Mouse (Mus musculus): ENCODE results near the gene Pld6. TPM values are rescaled to one million over a fixed set of nuclear protein-coding genes. Genes with fewer than 3 reads are reported as not detected.
A peak's percentile ranks its signal among the peaks of the same experiment; 100 is the strongest.

Pld6 gene
- total and polyA plus RNA-seq, 2 experiments from 2014 or later = 10.9 to 24.6 TPM

DNA sequence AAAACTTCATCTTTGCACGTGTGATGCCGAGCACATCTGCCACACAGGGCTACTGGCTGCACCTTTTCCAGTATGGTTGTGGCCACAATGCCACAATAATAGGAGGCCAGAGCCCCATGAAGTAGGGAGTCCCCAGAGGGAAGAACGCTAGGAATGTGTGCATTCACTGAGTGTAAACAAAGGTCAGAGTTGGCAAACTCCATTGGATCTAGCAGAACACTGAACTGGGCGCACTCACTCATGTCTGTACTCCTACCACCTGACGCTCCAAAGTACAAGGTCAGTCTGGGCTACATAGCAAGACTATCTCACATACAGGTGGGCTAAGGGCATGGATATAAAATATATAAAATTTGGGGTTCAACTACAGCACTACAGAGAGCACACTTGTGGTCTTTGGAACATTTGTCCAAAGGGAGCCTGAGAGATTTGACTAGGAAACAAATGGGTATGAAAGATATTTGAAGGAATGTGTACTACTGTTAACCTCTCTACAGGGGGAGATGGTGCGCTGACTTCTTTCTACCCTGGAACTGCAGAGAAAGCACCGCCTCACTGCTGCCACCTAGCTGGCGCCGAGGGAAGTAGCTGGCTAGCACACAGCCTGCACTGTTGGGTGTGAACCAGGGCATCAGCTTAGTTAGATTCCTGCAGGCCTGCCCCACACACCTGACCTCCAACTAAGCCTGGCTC is 9.1 kb downstream of the Pld6 start:
- TF ChIP-seq CTCF (IDR thresholded peaks at IDR 0.05; ENCODE audit: low read depth) = peak; percentile 95
- WGBS = 59% methylated on average over 9 of the region's 9 CpGs
- Histone ChIP-seq H3K4me2 (ENCODE audit: low read depth, low read length) (no peak overlapping the region), H3K9ac (replicated peaks; ENCODE audit: low read length) (no peak overlapping the region), H3K27ac (no peak overlapping the region), H3K4me1 (ENCODE audit: insufficient read depth, low read length) (no peaks in the 10 kb centered on the region), H3K9me3 (ENCODE audit: low read length) (no peaks in the 10 kb centered on the region), H3K4me3 (ENCODE audit: low read length) (no peak overlapping the region), H3K27me3 (ENCODE audit: insufficient read depth, low read length) (no peaks in the 10 kb centered on the region), H3K36me3 (ENCODE audit: insufficient read depth, low read length) (peaks cover 23% of the 10 kb centered on the region)
- peak; percentile 80 for ATAC-seq
- DNase-seq (ENCODE audit: low spot score) = peak; percentile 73

DNA sequence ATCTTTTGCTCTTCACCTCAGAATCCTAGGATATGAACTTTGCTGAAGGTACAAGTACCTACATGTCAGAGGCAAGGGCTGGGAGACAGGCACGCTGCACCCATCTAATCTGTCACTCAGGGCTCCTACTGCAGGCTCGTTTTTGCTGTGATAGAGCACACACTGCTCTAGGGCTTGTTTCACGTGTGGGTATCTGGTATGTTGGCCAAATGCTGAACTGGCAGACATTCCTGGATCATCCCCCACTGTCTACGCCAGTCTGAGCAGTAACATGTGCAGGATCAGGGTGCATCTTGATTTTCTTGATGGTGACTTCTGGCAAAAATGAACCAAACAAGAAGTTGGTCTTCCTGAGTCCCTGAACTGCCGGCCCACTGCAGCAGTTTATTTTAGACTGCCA is 10.2 kb downstream of the Pld6 start:
- DNase-seq (ENCODE audit: low spot score) (no peak), ATAC-seq (no peak)
- no peak overlapping the region for H3K4me2 ChIP-seq (ENCODE audit: low read depth, low read length)
- H3K27me3 ChIP-seq (ENCODE audit: insufficient read depth, low read length) = no peaks in the 10 kb centered on the region
- H3K9me3 ChIP-seq (ENCODE audit: low read length) = no peaks in the 10 kb centered on the region
- TF ChIP-seq CTCF (IDR thresholded peaks at IDR 0.05; ENCODE audit: low read depth) = no peak
- no peak overlapping the region for H3K27ac ChIP-seq
- H3K36me3 ChIP-seq (ENCODE audit: insufficient read depth, low read length) = peaks cover 31% of the 10 kb centered on the region
- no peak overlapping the region for H3K9ac ChIP-seq (replicated peaks; ENCODE audit: low read length)
- no peaks in the 10 kb centered on the region for H3K4me1 ChIP-seq (ENCODE audit: insufficient read depth, low read length)
- H3K4me3 ChIP-seq (ENCODE audit: low read length) = no peak overlapping the region
- 88% methylated on average over 5 of the region's 5 CpGs for WGBS

DNA sequence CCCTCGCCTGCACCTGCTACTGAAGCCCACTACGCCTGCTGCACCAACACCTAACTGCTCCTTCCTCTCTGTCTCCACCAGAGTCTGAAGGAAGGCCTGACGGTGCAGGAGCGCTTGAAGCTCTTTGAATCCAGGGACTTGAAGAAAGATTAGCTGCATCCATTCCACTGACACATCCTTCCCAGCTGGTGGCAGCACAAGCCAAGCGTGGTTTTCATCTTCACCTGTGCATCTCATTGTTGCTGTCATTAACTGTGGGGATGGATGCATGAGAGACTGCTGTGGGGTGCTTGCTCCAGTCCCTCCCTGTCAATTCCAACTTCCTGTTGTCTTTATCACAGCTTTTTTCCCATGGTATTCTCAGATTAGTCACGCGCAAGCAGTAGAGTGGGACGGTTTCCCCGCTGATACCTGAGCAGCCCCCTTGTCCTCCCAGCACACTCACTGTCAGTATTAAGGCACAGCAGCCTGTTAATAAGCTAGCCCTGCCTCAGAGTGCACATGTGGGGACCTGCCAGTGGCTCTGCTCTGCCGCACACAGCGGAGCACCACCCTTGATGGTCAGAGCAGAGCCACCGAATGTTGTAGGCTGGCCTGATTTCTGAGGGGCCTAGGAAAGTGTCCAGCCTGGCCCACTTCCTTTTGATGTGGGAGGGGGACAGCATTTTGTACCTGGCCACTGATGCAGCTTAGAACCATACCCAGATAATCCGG is 11.9 kb downstream of the Pld6 start:
- H3K4me2 ChIP-seq (ENCODE audit: low read depth, low read length) = no peak overlapping the region
- WGBS = 79% methylated on average over 13 of the region's 13 CpGs

DNA sequence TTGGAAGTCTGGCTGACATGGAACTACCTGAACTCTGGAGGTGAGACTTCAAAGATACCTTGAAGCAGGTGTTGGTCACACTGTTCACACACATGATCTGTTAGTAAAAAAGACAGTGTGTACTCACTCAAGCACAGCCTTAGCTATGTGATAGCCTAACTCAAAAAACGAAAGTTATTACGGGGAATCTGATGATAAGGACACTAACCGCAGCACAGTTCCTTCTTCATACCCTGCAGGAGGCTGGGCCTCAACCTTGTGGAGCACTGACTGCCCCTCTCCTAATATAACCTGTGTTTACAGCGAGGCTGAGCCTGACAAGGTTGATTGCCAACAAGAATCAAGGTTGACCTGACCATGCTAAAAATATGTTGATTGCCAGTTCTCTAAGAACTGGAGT is 12.9 kb downstream of the Pld6 start:
- TF ChIP-seq CTCF (IDR thresholded peaks at IDR 0.05; ENCODE audit: low read depth) = no peak
- Histone ChIP-seq H3K9me3 (ENCODE audit: low read length) (no peaks in the 10 kb centered on the region), H3K27me3 (ENCODE audit: insufficient read depth, low read length) (no peaks in the 10 kb centered on the region), H3K27ac (no peak overlapping the region), H3K4me1 (ENCODE audit: insufficient read depth, low read length) (no peaks in the 10 kb centered on the region), H3K9ac (replicated peaks; ENCODE audit: low read length) (no peak overlapping the region), H3K4me2 (ENCODE audit: low read depth, low read length) (no peak overlapping the region), H3K4me3 (ENCODE audit: low read length) (no peak overlapping the region), H3K36me3 (ENCODE audit: insufficient read depth, low read length) (peaks cover 54% of the 10 kb centered on the region)
- ATAC-seq = no peak
- WGBS = 94% methylated on average over 4 of the region's 4 CpGs
- DNase-seq (ENCODE audit: low spot score) = no peak

More for the DNA sequence above, 11.9 kb downstream of the Pld6 start:
- Histone ChIP-seq H3K27me3 (ENCODE audit: insufficient read depth, low read length) (no peaks in the 10 kb centered on the region), H3K9ac (replicated peaks; ENCODE audit: low read length) (no peak overlapping the region), H3K4me3 (ENCODE audit: low read length) (no peak overlapping the region), H3K36me3 (ENCODE audit: insufficient read depth, low read length) (peaks cover 47% of the 10 kb centered on the region), H3K9me3 (ENCODE audit: low read length) (no peaks in the 10 kb centered on the region), H3K27ac (no peak overlapping the region), H3K4me1 (ENCODE audit: insufficient read depth, low read length) (no peaks in the 10 kb centered on the region)
- peak; percentile 31 for DNase-seq (ENCODE audit: low spot score)
- peak; percentile 44 for TF ChIP-seq CTCF (IDR thresholded peaks at IDR 0.05; ENCODE audit: low read depth)
- no peak for ATAC-seq

DNA sequence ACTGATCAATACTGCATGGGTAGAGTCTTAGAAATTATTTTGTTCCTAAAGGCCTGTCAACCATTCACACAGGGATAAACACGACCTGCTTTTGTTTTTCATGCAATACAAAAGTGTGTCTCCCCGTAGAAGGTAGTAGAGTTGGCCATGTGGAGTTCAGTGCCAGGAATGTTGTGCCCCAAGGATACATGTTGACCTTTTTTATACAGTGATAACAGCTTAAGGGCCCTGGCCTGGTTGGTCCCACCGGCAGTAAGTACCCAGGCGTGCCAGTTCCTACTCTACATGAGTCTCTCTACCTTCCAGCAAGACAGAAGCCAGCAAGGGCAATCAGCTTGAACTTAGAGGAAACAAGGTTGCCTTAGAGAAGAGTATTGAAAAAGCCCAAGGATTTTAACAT is 14.5 kb downstream of the Pld6 start:
- H3K9me3 ChIP-seq (ENCODE audit: low read length) = no peaks in the 10 kb centered on the region
- peaks cover 68% of the 10 kb centered on the region for H3K36me3 ChIP-seq (ENCODE audit: insufficient read depth, low read length)
- no peak overlapping the region for H3K9ac ChIP-seq (replicated peaks; ENCODE audit: low read length)
- H3K27me3 ChIP-seq (ENCODE audit: insufficient read depth, low read length) = no peaks in the 10 kb centered on the region
- H3K4me3 ChIP-seq (ENCODE audit: low read length) = no peak overlapping the region
- DNase-seq (ENCODE audit: low spot score) (no peak), ATAC-seq (no peak)
- H3K4me1 ChIP-seq (ENCODE audit: insufficient read depth, low read length) = no peaks in the 10 kb centered on the region
- H3K4me2 ChIP-seq (ENCODE audit: low read depth, low read length) = no peak overlapping the region
- no peak overlapping the region for H3K27ac ChIP-seq
- WGBS = 91% methylated on average over 4 of the region's 4 CpGs
- no peak for TF ChIP-seq CTCF (IDR thresholded peaks at IDR 0.05; ENCODE audit: low read depth)

DNA sequence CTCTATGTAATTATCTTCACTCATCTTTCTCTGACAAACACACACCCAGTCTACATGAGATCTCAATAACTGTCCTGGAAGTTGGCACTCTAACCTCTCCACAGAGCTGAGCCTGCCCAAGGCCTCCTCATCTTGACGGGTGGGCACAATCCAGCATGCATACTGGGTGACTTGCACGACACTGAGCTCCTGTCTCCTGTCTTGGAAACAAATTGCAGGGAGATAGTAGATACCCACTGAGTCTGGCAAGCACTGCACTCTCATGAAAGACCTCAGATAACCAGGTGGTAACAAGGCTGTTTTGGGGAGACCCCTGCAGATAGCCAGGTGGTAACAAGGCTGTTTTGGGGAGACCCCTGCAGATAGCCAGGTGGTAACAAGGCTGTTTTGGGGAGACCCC is 15.2 kb downstream of the Pld6 start:
- ATAC-seq = no peak
- 60% methylated on average over 2 of the region's 2 CpGs for WGBS
- Histone ChIP-seq H3K27me3 (ENCODE audit: insufficient read depth, low read length) (no peaks in the 10 kb centered on the region), H3K36me3 (ENCODE audit: insufficient read depth, low read length) (peaks cover 74% of the 10 kb centered on the region), H3K4me2 (ENCODE audit: low read depth, low read length) (no peak overlapping the region), H3K4me1 (ENCODE audit: insufficient read depth, low read length) (no peaks in the 10 kb centered on the region), H3K9ac (replicated peaks; ENCODE audit: low read length) (no peak overlapping the region), H3K9me3 (ENCODE audit: low read length) (no peaks in the 10 kb centered on the region), H3K27ac (no peak overlapping the region), H3K4me3 (ENCODE audit: low read length) (no peak overlapping the region)
- DNase-seq (ENCODE audit: low spot score) = no peak
- TF ChIP-seq CTCF (IDR thresholded peaks at IDR 0.05; ENCODE audit: low read depth) = no peak

DNA sequence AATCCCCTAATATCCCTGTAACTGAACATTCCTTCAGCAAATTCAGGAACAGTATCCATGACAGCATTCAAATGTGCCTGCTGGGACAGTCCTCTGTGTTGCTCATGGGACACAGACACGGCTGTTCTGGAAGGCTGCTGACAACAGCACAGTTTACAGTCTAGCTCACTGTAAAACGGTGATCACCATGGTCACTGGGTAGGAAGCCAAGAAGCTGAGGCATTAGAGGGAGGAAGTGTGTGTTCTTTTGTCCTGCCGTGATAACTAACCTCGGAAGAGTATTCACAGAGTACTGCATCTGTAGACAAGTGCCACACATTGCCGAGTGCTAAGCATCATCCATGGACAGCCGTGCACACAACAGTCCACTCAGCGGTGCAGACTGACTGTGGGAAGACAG is 16.7 kb downstream of the Pld6 start:
- H3K27ac ChIP-seq = no peak overlapping the region
- TF ChIP-seq CTCF (IDR thresholded peaks at IDR 0.05; ENCODE audit: low read depth) = no peak
- H3K4me2 ChIP-seq (ENCODE audit: low read depth, low read length) = no peak overlapping the region
- H3K9me3 ChIP-seq (ENCODE audit: low read length) = no peaks in the 10 kb centered on the region
- H3K4me3 ChIP-seq (ENCODE audit: low read length) = no peak overlapping the region
- DNase-seq (ENCODE audit: low spot score) = peak; percentile 63
- no peak overlapping the region for H3K9ac ChIP-seq (replicated peaks; ENCODE audit: low read length)
- no peaks in the 10 kb centered on the region for H3K27me3 ChIP-seq (ENCODE audit: insufficient read depth, low read length)
- H3K4me1 ChIP-seq (ENCODE audit: insufficient read depth, low read length) = no peaks in the 10 kb centered on the region
- peaks cover 87% of the 10 kb centered on the region for H3K36me3 ChIP-seq (ENCODE audit: insufficient read depth, low read length)
- 48% methylated on average over 7 of the region's 7 CpGs for WGBS
- ATAC-seq = peak; percentile 89

All from hindbrain, postnatal 0 days (tissue).